Mouse (Mus musculus): ENCODE measurements at regions not wholly inside any gene's neighbourhood (a gene's known extent, or its start where the extent isn't known, plus 50 kb on each side); places are given as distances from the start of the nearest gene placed in this dataset.
A peak's percentile ranks its signal among the peaks of the same experiment; 100 is the strongest.
"Not testable (repeated sequence)": the region's sequence is repeated elsewhere in the genome, so short reads cannot be mapped to it uniquely, and the experiment has no call there.

- no peak for DNase-seq (ENCODE audit: extremely low read depth, low read depth, low spot score)
These were observed 292.0 kb downstream of the Gadd45g start for GRCm38 (mm10) chr13:52138331-52138945.

- DNase-seq (ENCODE audit: extremely low read depth, low read depth, low spot score), result no peak
These were observed 292.8 kb downstream of the Gadd45g start for GRCm38 (mm10) chr13:52139140-52139809.

- DNase-seq (ENCODE audit: extremely low read depth, low read depth, low spot score), result no peak
These were observed 293.7 kb downstream of the Gadd45g start for GRCm38 (mm10) chr13:52140221-52140620.

GRCm38 (mm10) chr13:52144066-52144465 lies 297.6 kb downstream of the Gadd45g start:
- DNase-seq (ENCODE audit: extremely low read depth, low read depth, low spot score), result not testable (repeated sequence)

GRCm38 (mm10) chr13:52145926-52146325 lies 299.4 kb downstream of the Gadd45g start:
- no peak for DNase-seq (ENCODE audit: extremely low read depth, low read depth, low spot score)

GRCm38 (mm10) chr13:52150281-52150680 lies 303.8 kb downstream of the Gadd45g start:
- DNase-seq (ENCODE audit: extremely low read depth, low read depth, low spot score), result no peak

- DNase-seq (ENCODE audit: extremely low read depth, low read depth, low spot score), result peak; percentile 70
These were observed 305.3 kb downstream of the Gadd45g start for GRCm38 (mm10) chr13:52151777-52152176.

- DNase-seq (ENCODE audit: extremely low read depth, low read depth, low spot score), result no peak
These were observed 305.7 kb downstream of the Gadd45g start for GRCm38 (mm10) chr13:52152221-52152620.

GRCm38 (mm10) chr13:52153030-52153429 lies 306.6 kb downstream of the Gadd45g start:
- no peak for DNase-seq (ENCODE audit: extremely low read depth, low read depth, low spot score)

GRCm38 (mm10) chr13:52153576-52153975 lies 307.1 kb downstream of the Gadd45g start:
- no peak for DNase-seq (ENCODE audit: extremely low read depth, low read depth, low spot score)

- DNase-seq (ENCODE audit: extremely low read depth, low read depth, low spot score), result peak; percentile 83
These were observed 307.8 kb downstream of the Gadd45g start for GRCm38 (mm10) chr13:52154111-52154843.

- DNase-seq (ENCODE audit: extremely low read depth, low read depth, low spot score), result no peak
These were observed 308.5 kb downstream of the Gadd45g start for GRCm38 (mm10) chr13:52154844-52155587.

- DNase-seq (ENCODE audit: extremely low read depth, low read depth, low spot score), result no peak
These were observed 309.2 kb downstream of the Gadd45g start for GRCm38 (mm10) chr13:52155588-52156086.

GRCm38 (mm10) chr13:52162676-52163075 lies 316.2 kb downstream of the Gadd45g start:
- no peak for DNase-seq (ENCODE audit: extremely low read depth, low read depth, low spot score)

GRCm38 (mm10) chr13:52165531-52165930 lies 319.1 kb downstream of the Gadd45g start:
- DNase-seq (ENCODE audit: extremely low read depth, low read depth, low spot score), result no peak

GRCm38 (mm10) chr13:52167968-52168367 lies 321.5 kb downstream of the Gadd45g start:
- no peak for DNase-seq (ENCODE audit: extremely low read depth, low read depth, low spot score)

GRCm38 (mm10) chr13:52172706-52173346 lies 326.3 kb downstream of the Gadd45g start:
- no peak for DNase-seq (ENCODE audit: extremely low read depth, low read depth, low spot score)

GRCm38 (mm10) chr13:52175665-52176064 lies 329.2 kb downstream of the Gadd45g start:
- DNase-seq (ENCODE audit: extremely low read depth, low read depth, low spot score), result no peak

GRCm38 (mm10) chr13:52179977-52180376 lies 333.5 kb downstream of the Gadd45g start:
- no peak for DNase-seq (ENCODE audit: extremely low read depth, low read depth, low spot score)

- no peak for DNase-seq (ENCODE audit: extremely low read depth, low read depth, low spot score)
These were observed 337.2 kb downstream of the Gadd45g start for GRCm38 (mm10) chr13:52183635-52184034.

GRCm38 (mm10) chr13:52185574-52185973 lies 339.1 kb downstream of the Gadd45g start:
- no peak for DNase-seq (ENCODE audit: extremely low read depth, low read depth, low spot score)

Measured in fat pad, adult 2 months (tissue).